Mouse (Mus musculus): ENCODE results near the gene Tmem8. TPM values are rescaled to one million over a fixed set of nuclear protein-coding genes. Genes with fewer than 3 reads are reported as not detected.

Tmem8 gene
- polyA plus RNA-seq, 1 experiment from 2014 or later = 1.7 TPM

DNA sequence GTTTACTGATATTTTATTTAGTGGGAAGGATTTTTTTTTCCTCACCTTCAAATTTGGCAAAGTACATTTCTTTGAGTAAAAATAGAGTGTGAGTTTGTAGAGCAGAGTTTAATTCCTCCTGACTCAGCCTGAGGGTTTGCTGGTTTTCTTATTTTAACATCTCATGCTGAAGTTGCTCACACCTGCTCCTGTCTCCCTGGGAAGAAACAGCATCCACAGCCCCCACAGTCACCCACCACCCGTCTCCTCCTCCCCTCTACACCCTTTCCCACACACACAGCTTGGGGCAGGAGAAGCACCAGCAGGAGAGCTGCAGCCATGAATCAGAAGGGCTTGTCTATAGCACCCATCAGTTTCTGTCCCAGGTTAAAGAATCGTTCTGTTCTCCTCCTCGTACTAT is 37.9 kb upstream of the Tmem8 start:
- TF ChIP-seq CTCF (IDR thresholded peaks at IDR 0.05; ENCODE audit: low read depth) = no peak
- no peak overlapping the region for H3K9ac ChIP-seq
- ATAC-seq (ENCODE audit: insufficient read depth) (no peak), DNase-seq (no peak)
- H3K27me3 ChIP-seq (ENCODE audit: insufficient read depth, low read length) = no peaks in the 10 kb centered on the region
- H3K36me3 ChIP-seq (ENCODE audit: insufficient read depth) = no peaks in the 10 kb centered on the region
- H3K9me3 ChIP-seq (ENCODE audit: low read depth, low read length) = no peaks in the 10 kb centered on the region
- no peak overlapping the region for H3K4me3 ChIP-seq (ENCODE audit: low read depth, low read length)
- no peaks in the 10 kb centered on the region for H3K4me1 ChIP-seq (ENCODE audit: insufficient read depth)
- 56% methylated on average over 3 of the region's 3 CpGs for WGBS
- H3K4me2 ChIP-seq = no peak overlapping the region
- H3K27ac ChIP-seq (ENCODE audit: low read depth) = no peak overlapping the region

DNA sequence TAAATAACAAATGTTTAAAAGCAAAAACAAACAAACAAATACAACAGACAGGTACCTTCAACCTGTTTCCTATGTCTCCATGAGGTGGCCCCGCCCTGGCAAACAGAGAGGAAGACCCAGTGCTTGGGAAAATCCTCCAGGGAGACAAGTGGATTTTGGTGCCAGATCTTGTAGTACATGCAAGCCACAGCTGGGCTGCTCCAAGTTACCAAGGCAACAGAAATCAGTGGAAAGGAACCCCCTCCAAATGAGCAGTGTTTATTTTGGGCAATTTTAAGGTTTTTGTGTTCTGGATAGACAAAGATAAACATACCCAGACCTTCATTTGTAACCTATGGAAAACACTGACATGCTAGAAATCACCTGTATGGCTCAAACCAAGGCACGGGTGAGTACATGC is 34.2 kb upstream of the Tmem8 start:
- no peak for ATAC-seq (ENCODE audit: insufficient read depth)
- WGBS = 73% methylated on average over 2 of the region's 2 CpGs

GRCm38 (mm10) chr17:26080867-26081266 is 32.2 kb upstream of the Tmem8 start:
- no peak overlapping the region for H3K27ac ChIP-seq (ENCODE audit: low read depth)
- H3K4me2 ChIP-seq = no peak overlapping the region
- no peaks in the 10 kb centered on the region for H3K36me3 ChIP-seq (ENCODE audit: insufficient read depth)
- TF ChIP-seq CTCF (IDR thresholded peaks at IDR 0.05; ENCODE audit: low read depth) = no peak
- H3K27me3 ChIP-seq (ENCODE audit: insufficient read depth, low read length) = no peaks in the 10 kb centered on the region
- 26% methylated on average over 2 of the region's 2 CpGs for WGBS
- ATAC-seq (ENCODE audit: insufficient read depth) (no peak), DNase-seq (no peak)
- no peaks in the 10 kb centered on the region for H3K4me1 ChIP-seq (ENCODE audit: insufficient read depth)
- H3K9me3 ChIP-seq (ENCODE audit: low read depth, low read length) = no peaks in the 10 kb centered on the region
- H3K9ac ChIP-seq = no peak overlapping the region
- no peak overlapping the region for H3K4me3 ChIP-seq (ENCODE audit: low read depth, low read length)

More for the DNA sequence above, 34.2 kb upstream of the Tmem8 start:
- Histone ChIP-seq H3K9me3 (ENCODE audit: low read depth, low read length) (no peaks in the 10 kb centered on the region), H3K4me2 (no peak overlapping the region), H3K27ac (ENCODE audit: low read depth) (no peak overlapping the region), H3K4me3 (ENCODE audit: low read depth, low read length) (no peak overlapping the region), H3K36me3 (ENCODE audit: insufficient read depth) (no peaks in the 10 kb centered on the region), H3K27me3 (ENCODE audit: insufficient read depth, low read length) (no peaks in the 10 kb centered on the region), H3K9ac (no peak overlapping the region), H3K4me1 (ENCODE audit: insufficient read depth) (no peaks in the 10 kb centered on the region)
- TF ChIP-seq CTCF (IDR thresholded peaks at IDR 0.05; ENCODE audit: low read depth) = no peak
- no peak for DNase-seq

GRCm38 (mm10) chr17:26087059-26087564 is 26.0 kb upstream of the Tmem8 start:
- no peak for ATAC-seq (ENCODE audit: insufficient read depth)
- Histone ChIP-seq H3K4me3 (ENCODE audit: low read depth, low read length) (no peak overlapping the region), H3K9ac (no peak overlapping the region), H3K9me3 (ENCODE audit: low read depth, low read length) (no peaks in the 10 kb centered on the region), H3K36me3 (ENCODE audit: insufficient read depth) (0 out of 2 replicates have a peak, but pooled peaks cover 12% of the 10 kb centered on the region), H3K4me2 (no peak overlapping the region), H3K4me1 (ENCODE audit: insufficient read depth) (no peaks in the 10 kb centered on the region), H3K27ac (ENCODE audit: low read depth) (no peak overlapping the region), H3K27me3 (ENCODE audit: insufficient read depth, low read length) (no peaks in the 10 kb centered on the region)
- DNase-seq = no peak
- TF ChIP-seq CTCF (IDR thresholded peaks at IDR 0.05; ENCODE audit: low read depth) = no peak
- WGBS = 80% methylated on average over 9 of the region's 9 CpGs

DNA sequence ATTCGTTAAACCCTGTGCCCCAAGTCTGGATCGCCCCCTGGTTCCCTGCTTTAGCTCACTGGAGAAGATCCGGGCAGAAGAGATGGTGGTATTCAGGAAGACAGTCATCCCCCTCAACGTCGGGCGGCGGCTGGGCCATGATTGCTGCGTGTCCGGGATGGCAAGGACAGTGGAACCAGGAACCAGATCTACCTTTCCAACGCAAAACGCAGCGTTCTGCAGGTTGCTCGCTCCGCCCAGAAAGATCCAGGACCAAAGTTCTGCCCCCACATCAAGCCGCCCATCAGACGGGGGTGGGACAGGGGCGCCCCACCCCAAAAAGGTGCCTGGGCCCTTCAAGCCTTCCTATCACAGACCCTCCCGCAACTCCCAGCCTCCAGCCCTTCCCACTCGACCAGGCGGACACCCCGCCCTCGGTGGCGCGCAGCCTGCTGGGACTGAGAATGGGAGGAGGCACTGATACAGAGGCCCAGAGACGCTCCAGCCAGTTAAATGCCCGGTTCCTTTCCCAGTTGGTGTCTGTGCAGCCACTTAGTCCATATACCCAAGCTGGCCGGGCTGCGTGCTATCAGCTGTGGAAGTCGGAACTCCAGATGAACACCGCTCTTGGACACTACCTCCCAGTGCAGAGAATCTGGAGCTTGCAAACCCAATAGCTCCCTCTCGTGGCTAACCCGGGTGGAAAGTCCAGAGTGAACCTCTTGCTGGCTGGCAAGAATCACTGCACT is 23.0 kb upstream of the Tmem8 start, which contains the start of gene Decr2:
TSS of gene Decr2 (minus strand) at position 433 of the 728 bp plus-strand sequence.
- Histone ChIP-seq H3K4me3 (ENCODE audit: low read depth, low read length) (peak within 1 kb of the TSS; percentile 58), H3K9ac (peak within 1 kb of the TSS; percentile 72), H3K4me2 (peak within 1 kb of the TSS; percentile 85), H3K27ac (ENCODE audit: low read depth) (peak within 1 kb of the TSS; percentile 84), H3K9me3 (ENCODE audit: low read depth, low read length) (no peaks in the 10 kb centered on the region), H3K36me3 (ENCODE audit: insufficient read depth) (0 out of 2 replicates have a peak, but pooled peaks cover 22% of the 10 kb centered on the region), H3K4me1 (ENCODE audit: insufficient read depth) (no peaks in the 10 kb centered on the region; the same call in 1 of the 2 replicates), H3K27me3 (ENCODE audit: insufficient read depth, low read length) (no peaks in the 10 kb centered on the region)
- peak; percentile 94 for ATAC-seq (ENCODE audit: insufficient read depth)
- TF ChIP-seq CTCF (IDR thresholded peaks at IDR 0.05; ENCODE audit: low read depth) = peak; percentile 84
- WGBS = 2% methylated on average over 32 of the region's 32 CpGs
- peak; percentile 97 for DNase-seq

GRCm38 (mm10) chr17:26094531-26095110 is 18.5 kb upstream of the Tmem8 start:
- Histone ChIP-seq H3K36me3 (ENCODE audit: insufficient read depth) (0 out of 2 replicates have a peak, but pooled peaks cover 15% of the 10 kb centered on the region), H3K4me1 (ENCODE audit: insufficient read depth) (no peaks in the 10 kb centered on the region; the same call in 1 of the 2 replicates), H3K9ac (peak overlapping the region; percentile 87), H3K4me3 (ENCODE audit: low read depth, low read length) (peak overlapping the region; percentile 66), H3K27me3 (ENCODE audit: insufficient read depth, low read length) (no peaks in the 10 kb centered on the region), H3K9me3 (ENCODE audit: low read depth, low read length) (no peaks in the 10 kb centered on the region), H3K27ac (ENCODE audit: low read depth) (peak overlapping the region; percentile 83), H3K4me2 (peak overlapping the region; percentile 79)
- WGBS = 13% methylated on average over 9 of the region's 9 CpGs
- no peak for DNase-seq
- no peak for TF ChIP-seq CTCF (IDR thresholded peaks at IDR 0.05; ENCODE audit: low read depth)
- ATAC-seq (ENCODE audit: insufficient read depth) = no peak
